Mouse (Mus musculus) brain, embryonic 14.5 days (tissue): ENCODE results near the gene 2810006K23Rik. TPM values are rescaled to one million over a fixed set of nuclear protein-coding genes. Genes with fewer than 3 reads are reported as not detected.
"Not testable (repeated sequence)": the region's sequence is repeated elsewhere in the genome, so short reads cannot be mapped to it uniquely, and the experiment has no call there.

Experiments used
- DNase-seq: peaks from one replicate; pipeline ENCODE4 v3.0.0-alpha.2; 2011; ENCODE audit warnings: low read depth
- CTCF ChIP-seq: fragments of 200-500 bp; IDR thresholded peaks from 2 replicates; pipeline ENCODE4 v1.5.1; 2012; ENCODE audit warnings: inconsistent platforms, mild to moderate bottlenecking, moderate library complexity, borderline replicate concordance; ENCODE audit not compliant: insufficient read depth, insufficient read length; ENCODE audit errors: extremely low read depth
- POLR2A ChIP-seq: fragments of 200-500 bp; IDR thresholded peaks from 2 replicates; pipeline ENCODE4 v1.6.1; 2012; ENCODE audit warnings: mild to moderate bottlenecking, inconsistent platforms, borderline replicate concordance; ENCODE audit not compliant: poor library complexity, insufficient read depth, insufficient read length, severe bottlenecking; ENCODE audit errors: extremely low read depth
- polyA plus RNA-seq: library from polyadenylated mRNA; depleted of rRNA; stranded (reverse); fragments of >200 nt; gene quantifications from 2 replicates; pipeline ENCODE4 v1.2.3, GENCODE M21; 2012

2810006K23Rik gene
- polyA plus RNA-seq, 1 experiment, result 10.8 TPM

- DNase-seq, result no peak
- TF ChIP-seq POLR2A (no peak), CTCF (no peak)
These were observed 11.9 kb upstream of the 2810006K23Rik start for GRCm38 (mm10) chr5:124315941-124316340.

- no peak for DNase-seq
- TF ChIP-seq POLR2A (no peak), CTCF (no peak)
These were observed 10.2 kb upstream of the 2810006K23Rik start for GRCm38 (mm10) chr5:124317648-124318047.

GRCm38 (mm10) chr5:124326829-124327228 lies 1.1 kb upstream of the 2810006K23Rik start:
- DNase-seq, result no peak
- TF ChIP-seq POLR2A (no peak), CTCF (no peak)

GRCm38 (mm10) chr5:124330086-124330485 lies 2.2 kb downstream of the 2810006K23Rik start:
- TF ChIP-seq POLR2A, result no peak
- TF ChIP-seq CTCF, result no peak

GRCm38 (mm10) chr5:124334392-124334791 lies 6.5 kb downstream of the 2810006K23Rik start:
- TF ChIP-seq CTCF (no peak), POLR2A (no peak)

More at GRCm38 (mm10) chr5:124330086-124330485, 2.2 kb downstream of the 2810006K23Rik start:
- no peak for DNase-seq

GRCm38 (mm10) chr5:124337103-124337502 lies 9.2 kb downstream of the 2810006K23Rik start:
- TF ChIP-seq CTCF, result no peak
- no peak for TF ChIP-seq POLR2A
- DNase-seq, result peak; percentile 47

More at GRCm38 (mm10) chr5:124334392-124334791, 6.5 kb downstream of the 2810006K23Rik start:
- DNase-seq, result peak; percentile 95

- TF ChIP-seq CTCF (no peak), POLR2A (no peak)
- DNase-seq, result peak; percentile 90
These were observed 10.0 kb downstream of the 2810006K23Rik start for GRCm38 (mm10) chr5:124337909-124338308.

- TF ChIP-seq POLR2A, result no peak
- no peak for TF ChIP-seq CTCF
- DNase-seq, result no peak
These were observed 10.9 kb downstream of the 2810006K23Rik start for GRCm38 (mm10) chr5:124338791-124339190.

GRCm38 (mm10) chr5:124341753-124342339 lies 14.0 kb downstream of the 2810006K23Rik start:
- not testable (repeated sequence) for DNase-seq

GRCm38 (mm10) chr5:124342897-124343296 lies 15.0 kb downstream of the 2810006K23Rik start:
- DNase-seq, result no peak
- TF ChIP-seq POLR2A (no peak), CTCF (no peak)

- DNase-seq, result peak; percentile 39
- TF ChIP-seq POLR2A (no peak), CTCF (no peak)
These were observed 21.3 kb downstream of the 2810006K23Rik start for GRCm38 (mm10) chr5:124349196-124349595.

GRCm38 (mm10) chr5:124350350-124350749 lies 22.5 kb downstream of the 2810006K23Rik start:
- DNase-seq, result peak; percentile 43

GRCm38 (mm10) chr5:124351111-124351560 lies 23.2 kb downstream of the 2810006K23Rik start:
- DNase-seq, result peak; percentile 96
- no peak for TF ChIP-seq POLR2A

More at GRCm38 (mm10) chr5:124350350-124350749, 22.5 kb downstream of the 2810006K23Rik start:
- TF ChIP-seq POLR2A (no peak), CTCF (no peak)

GRCm38 (mm10) chr5:124351604-124352003 lies 23.7 kb downstream of the 2810006K23Rik start:
- no peak for TF ChIP-seq POLR2A
- TF ChIP-seq CTCF, result no peak
- DNase-seq, result no peak
